Mouse (Mus musculus): ENCODE measurements around the gene Hsd17b3. TPM values are rescaled to one million over a fixed set of nuclear protein-coding genes. Genes with fewer than 3 reads are reported as not detected.
"Not testable (repeated sequence)": the region's sequence is repeated elsewhere in the genome, so short reads cannot be mapped to it uniquely, and the experiment has no call there.

Hsd17b3 gene
- polyA plus RNA-seq, 1 experiment from 2014 or later = not detected

DNA sequence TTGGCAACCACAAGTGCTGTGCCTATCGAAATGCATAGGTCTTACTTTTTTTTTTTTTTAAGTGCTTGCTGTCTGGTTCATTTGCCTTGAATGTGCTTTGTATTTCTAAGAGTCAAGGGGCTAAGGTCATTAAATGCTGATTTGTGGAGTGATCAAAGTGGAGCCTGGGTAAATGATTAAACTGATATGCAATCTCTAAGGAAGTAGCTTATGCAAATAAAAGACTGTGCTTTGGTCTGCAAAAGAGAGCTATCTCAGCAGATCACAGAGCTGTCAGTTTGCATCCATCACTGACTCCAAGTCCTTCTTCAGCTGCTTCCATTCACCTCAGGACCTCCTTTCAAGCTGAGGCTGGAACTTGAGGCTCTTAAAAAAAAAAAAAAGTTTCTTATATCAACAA lies 35.1 kb downstream of the Hsd17b3 start:
- H3K27ac ChIP-seq (ENCODE audit: low read depth) = no peak overlapping the region
- no peak overlapping the region for H3K4me2 ChIP-seq
- no peaks in the 10 kb centered on the region for H3K4me1 ChIP-seq (ENCODE audit: insufficient read depth)
- no peaks in the 10 kb centered on the region for H3K27me3 ChIP-seq (ENCODE audit: insufficient read depth, low read length)
- H3K36me3 ChIP-seq (ENCODE audit: insufficient read depth) = no peaks in the 10 kb centered on the region
- DNase-seq (peak; percentile 41), ATAC-seq (ENCODE audit: insufficient read depth) (peak; percentile 24; the same call in 1 of the 2 replicates)
- no peak overlapping the region for H3K4me3 ChIP-seq (ENCODE audit: low read depth, low read length)
- H3K9me3 ChIP-seq (ENCODE audit: low read depth, low read length) = peaks cover 3% of the 10 kb centered on the region; the same call in 1 of the 2 replicates
- no peak for TF ChIP-seq CTCF (IDR thresholded peaks at IDR 0.05; ENCODE audit: low read depth)
- WGBS = 42% methylated on average over 1 of the region's 1 CpGs
- H3K9ac ChIP-seq = no peak overlapping the region

DNA sequence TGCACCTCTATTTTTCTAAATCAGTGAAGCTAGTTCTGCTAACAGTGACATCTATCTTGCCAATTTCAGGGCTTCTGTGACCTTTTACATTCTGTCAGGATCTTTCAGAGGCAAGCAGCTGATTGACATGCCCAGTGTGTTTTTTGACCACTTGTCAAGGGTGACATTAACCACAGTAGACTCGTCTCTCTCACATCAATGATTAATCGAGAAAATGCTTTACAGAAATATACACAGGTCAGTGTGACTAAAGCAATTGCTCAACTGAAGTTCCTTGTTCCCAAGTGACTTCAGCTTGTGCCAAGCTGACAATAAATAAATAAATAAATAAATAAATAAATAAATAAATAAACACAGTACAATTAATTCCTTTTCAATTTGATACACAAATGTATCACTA lies 36.7 kb downstream of the Hsd17b3 start:
- not testable (repeated sequence) for ATAC-seq (ENCODE audit: insufficient read depth); H3K36me3 ChIP-seq (ENCODE audit: insufficient read depth); H3K4me2 ChIP-seq; H3K27me3 ChIP-seq (ENCODE audit: insufficient read depth, low read length); H3K9me3 ChIP-seq (ENCODE audit: low read depth, low read length); H3K27ac ChIP-seq (ENCODE audit: low read depth); DNase-seq; H3K4me3 ChIP-seq (ENCODE audit: low read depth, low read length); H3K4me1 ChIP-seq (ENCODE audit: insufficient read depth); H3K9ac ChIP-seq
- WGBS = 74% methylated on average over 2 of the region's 2 CpGs

DNA sequence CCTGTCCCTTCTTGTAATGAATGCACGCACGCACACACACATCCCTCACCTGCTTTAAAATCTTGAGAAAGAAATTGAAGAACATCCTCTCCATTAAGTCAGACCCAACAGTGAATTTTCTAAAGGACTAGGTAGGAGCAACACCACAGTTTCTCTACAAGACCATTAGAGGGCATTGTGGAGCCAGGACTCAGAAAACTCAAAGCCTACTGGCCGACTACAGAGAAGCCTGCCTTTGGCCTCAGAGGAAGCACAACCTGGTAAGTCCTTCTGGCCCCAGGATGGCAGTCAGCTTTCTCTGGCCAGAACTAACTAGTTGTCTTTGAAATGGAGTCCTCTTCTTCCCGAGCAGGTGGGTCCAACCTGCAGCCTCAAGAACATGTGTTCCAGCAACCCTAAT lies 38.1 kb downstream of the Hsd17b3 start:
- peak; percentile 59 for DNase-seq
- no peak overlapping the region for H3K4me2 ChIP-seq

DNA sequence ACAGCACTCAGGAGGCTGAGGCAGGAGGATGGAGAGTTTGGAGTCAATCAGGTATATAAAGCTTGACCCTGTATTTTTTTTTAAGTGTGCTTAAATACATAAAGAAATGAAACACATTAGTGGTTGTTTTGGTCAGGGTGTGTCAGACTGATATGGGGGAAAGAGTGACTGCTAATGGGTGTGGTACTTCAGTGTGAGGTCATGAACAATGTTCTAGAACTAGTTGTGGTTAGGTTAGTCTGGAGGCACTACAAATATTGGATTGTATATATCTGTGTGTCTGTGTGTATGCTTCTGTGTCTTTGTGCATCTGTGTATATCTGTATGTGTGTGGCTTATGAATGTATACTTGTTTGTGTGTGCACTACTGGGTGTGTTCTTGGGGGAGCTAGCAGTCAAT lies 39.5 kb downstream of the Hsd17b3 start:
- Histone ChIP-seq H3K4me3 (ENCODE audit: low read depth, low read length) (no peak overlapping the region), H3K9ac (no peak overlapping the region), H3K36me3 (ENCODE audit: insufficient read depth) (no peaks in the 10 kb centered on the region), H3K4me1 (ENCODE audit: insufficient read depth) (no peaks in the 10 kb centered on the region), H3K27me3 (ENCODE audit: insufficient read depth, low read length) (no peaks in the 10 kb centered on the region), H3K4me2 (no peak overlapping the region), H3K9me3 (ENCODE audit: low read depth, low read length) (peaks cover 3% of the 10 kb centered on the region; the same call in 1 of the 2 replicates), H3K27ac (ENCODE audit: low read depth) (no peak overlapping the region)
- no peak for TF ChIP-seq CTCF (IDR thresholded peaks at IDR 0.05; ENCODE audit: low read depth)
- no peak for DNase-seq
- ATAC-seq (ENCODE audit: insufficient read depth) = no peak

More for the DNA sequence above, 38.1 kb downstream of the Hsd17b3 start:
- Histone ChIP-seq H3K4me1 (ENCODE audit: insufficient read depth) (no peaks in the 10 kb centered on the region), H3K9me3 (ENCODE audit: low read depth, low read length) (peaks cover 3% of the 10 kb centered on the region; the same call in 1 of the 2 replicates), H3K27me3 (ENCODE audit: insufficient read depth, low read length) (no peaks in the 10 kb centered on the region), H3K36me3 (ENCODE audit: insufficient read depth) (no peaks in the 10 kb centered on the region), H3K9ac (no peak overlapping the region), H3K27ac (ENCODE audit: low read depth) (no peak overlapping the region), H3K4me3 (ENCODE audit: low read depth, low read length) (no peak overlapping the region)
- TF ChIP-seq CTCF (IDR thresholded peaks at IDR 0.05; ENCODE audit: low read depth) = peak; percentile 44
- no peak for ATAC-seq (ENCODE audit: insufficient read depth)
- WGBS = 68% methylated on average over 4 of the region's 4 CpGs

DNA sequence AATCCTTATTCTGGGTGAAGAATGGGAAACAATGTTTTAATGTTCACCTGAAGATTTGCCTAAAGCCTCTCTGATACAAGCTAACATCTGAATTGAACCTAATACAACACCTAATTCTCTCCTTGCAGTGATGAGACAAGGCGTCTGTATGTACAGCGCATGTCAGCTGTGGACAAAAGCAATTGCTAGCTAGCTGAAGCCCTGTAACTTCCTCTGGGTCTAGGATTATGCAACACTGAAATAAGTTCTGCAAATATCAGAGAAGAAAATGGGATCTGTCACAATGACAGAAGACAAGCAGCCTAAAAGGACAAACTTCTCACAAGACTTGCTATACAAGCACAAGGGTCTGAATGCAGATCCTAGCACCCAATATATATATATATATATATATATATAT lies 40.6 kb downstream of the Hsd17b3 start:
- Histone ChIP-seq H3K4me1 (ENCODE audit: insufficient read depth) (no peaks in the 10 kb centered on the region), H3K36me3 (ENCODE audit: insufficient read depth) (no peaks in the 10 kb centered on the region), H3K27me3 (ENCODE audit: insufficient read depth, low read length) (no peaks in the 10 kb centered on the region), H3K4me3 (ENCODE audit: low read depth, low read length) (no peak overlapping the region), H3K4me2 (no peak overlapping the region), H3K27ac (ENCODE audit: low read depth) (no peak overlapping the region), H3K9me3 (ENCODE audit: low read depth, low read length) (no peaks in the 10 kb centered on the region), H3K9ac (no peak overlapping the region)
- 83% methylated on average over 2 of the region's 2 CpGs for WGBS
- no peak for DNase-seq
- TF ChIP-seq CTCF (IDR thresholded peaks at IDR 0.05; ENCODE audit: low read depth) = no peak
- no peak for ATAC-seq (ENCODE audit: insufficient read depth)

DNA sequence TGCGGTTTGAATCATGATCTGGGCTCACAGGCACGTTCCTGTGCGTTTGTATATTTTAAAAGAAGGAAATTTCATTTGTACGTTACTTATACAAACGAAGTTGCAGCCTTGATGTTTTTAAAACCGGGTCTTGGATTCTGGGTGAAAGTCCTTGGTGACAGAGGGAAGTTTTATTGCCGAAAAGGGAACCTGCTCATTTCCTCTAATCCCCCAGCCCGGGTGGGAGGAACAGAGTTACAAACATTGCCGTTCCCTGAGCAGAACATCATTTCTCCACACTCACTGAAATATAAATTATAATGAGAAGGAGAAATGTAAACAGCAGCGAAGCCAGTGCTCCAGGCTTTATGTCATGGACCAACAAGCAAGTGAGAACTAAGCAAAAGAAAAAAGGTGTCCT lies 49.1 kb downstream of the Hsd17b3 start:
- Histone ChIP-seq H3K27me3 (ENCODE audit: insufficient read depth, low read length) (no peaks in the 10 kb centered on the region), H3K4me2 (peak overlapping the region; percentile 29; the same call in 1 of the 2 replicates), H3K9ac (no peak overlapping the region), H3K4me3 (ENCODE audit: low read depth, low read length) (no peak overlapping the region), H3K36me3 (ENCODE audit: insufficient read depth) (no peaks in the 10 kb centered on the region), H3K9me3 (ENCODE audit: low read depth, low read length) (no peaks in the 10 kb centered on the region), H3K4me1 (ENCODE audit: insufficient read depth) (peaks cover 22% of the 10 kb centered on the region), H3K27ac (ENCODE audit: low read depth) (peak overlapping the region; percentile 48; the same call in 1 of the 2 replicates)
- no peak for TF ChIP-seq CTCF (IDR thresholded peaks at IDR 0.05; ENCODE audit: low read depth)
- WGBS = 21% methylated on average over 10 of the region's 10 CpGs
- ATAC-seq (ENCODE audit: insufficient read depth) (no peak), DNase-seq (peak; percentile 63)

DNA sequence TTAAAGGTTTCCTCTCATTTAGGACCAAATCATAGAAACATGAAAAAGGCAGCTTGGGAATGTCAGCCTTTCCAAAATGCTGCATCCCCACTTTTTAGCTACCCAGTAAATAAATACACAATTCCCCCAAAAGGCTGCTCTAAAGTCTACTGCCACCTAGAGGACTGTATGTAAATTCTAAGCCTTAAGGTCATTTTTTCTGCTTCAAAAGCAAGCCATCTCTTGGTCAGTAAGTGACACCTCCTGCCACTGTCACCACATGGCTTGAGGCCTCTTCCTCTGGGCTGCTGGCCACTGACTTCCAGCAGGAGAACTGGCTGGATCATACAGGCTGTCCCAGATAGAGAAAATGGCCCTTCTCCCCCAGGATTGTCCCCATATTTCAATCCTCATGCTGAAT lies 50.9 kb downstream of the Hsd17b3 start:
- Histone ChIP-seq H3K4me3 (ENCODE audit: low read depth, low read length) (no peak overlapping the region), H3K36me3 (ENCODE audit: insufficient read depth) (no peaks in the 10 kb centered on the region), H3K9ac (no peak overlapping the region), H3K9me3 (ENCODE audit: low read depth, low read length) (no peaks in the 10 kb centered on the region), H3K27ac (ENCODE audit: low read depth) (no peak overlapping the region), H3K27me3 (ENCODE audit: insufficient read depth, low read length) (no peaks in the 10 kb centered on the region), H3K4me1 (ENCODE audit: insufficient read depth) (peaks cover 34% of the 10 kb centered on the region), H3K4me2 (no peak overlapping the region)
- ATAC-seq (ENCODE audit: insufficient read depth) (no peak), DNase-seq (peak; percentile 62)
- peak; percentile 63 for TF ChIP-seq CTCF (IDR thresholded peaks at IDR 0.05; ENCODE audit: low read depth)
